Mouse (Mus musculus): ENCODE measurements at regions not wholly inside any gene's neighbourhood (a gene's known extent, or its start where the extent isn't known, plus 50 kb on each side); places are given as distances from the start of the nearest gene placed in this dataset.

DNA sequence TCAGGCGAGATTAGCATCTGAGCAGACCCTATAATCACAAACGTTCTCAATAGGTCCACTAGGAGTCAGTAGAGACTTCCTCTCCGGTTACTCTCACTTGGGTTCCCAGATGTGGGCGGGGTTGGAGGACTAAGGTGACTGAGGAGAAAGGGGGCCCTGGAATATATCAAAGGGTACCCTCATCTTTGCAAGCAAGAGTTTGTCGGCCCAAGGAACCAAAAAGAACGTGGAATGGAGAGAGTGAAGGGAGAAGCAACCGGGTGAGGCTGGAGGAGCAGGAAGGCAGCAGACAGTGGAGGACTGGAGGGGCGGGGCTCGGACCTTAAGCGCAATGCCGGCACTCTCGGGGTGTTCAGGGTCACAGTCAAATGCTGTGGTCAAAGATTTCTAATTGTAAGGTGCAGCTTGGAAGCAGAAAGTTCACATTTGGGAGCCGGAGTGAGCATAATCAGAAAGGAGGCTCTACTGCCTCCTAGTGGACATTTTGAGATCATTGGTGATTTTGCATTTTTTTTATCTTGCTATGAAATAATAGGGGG is 68.3 kb upstream of the Smox start:
- TF ChIP-seq CTCF (IDR thresholded peaks at IDR 0.05; ENCODE audit: low read depth, low read length) (peak; percentile 51; the same call in 1 of the 2 replicates), POLR2A (IDR thresholded peaks at IDR 0.05; ENCODE audit: extremely low read depth, insufficient read depth, low read length) (no peak)
